Mouse (Mus musculus): ENCODE measurements around the gene Akr1a1.
A peak's percentile ranks its signal among the peaks of the same experiment; 100 is the strongest.
"Not testable (repeated sequence)": the region's sequence is repeated elsewhere in the genome, so short reads cannot be mapped to it uniquely, and the experiment has no call there.

The Akr1a1 gene

GRCm38 (mm10) chr4:116650924-116651796, at the start of gene Akr1a1:
Gene Akr1a1 (minus strand): TSS chr4:116651680.
- peak; percentile 88 for DNase-seq

- no peak for DNase-seq
Measured at GRCm38 (mm10) chr4:116700964-116701363, 49.5 kb upstream of the Akr1a1 start.

- DNase-seq, result no peak
Measured at GRCm38 (mm10) chr4:116698693-116699342, 47.3 kb upstream of the Akr1a1 start.

DNA sequence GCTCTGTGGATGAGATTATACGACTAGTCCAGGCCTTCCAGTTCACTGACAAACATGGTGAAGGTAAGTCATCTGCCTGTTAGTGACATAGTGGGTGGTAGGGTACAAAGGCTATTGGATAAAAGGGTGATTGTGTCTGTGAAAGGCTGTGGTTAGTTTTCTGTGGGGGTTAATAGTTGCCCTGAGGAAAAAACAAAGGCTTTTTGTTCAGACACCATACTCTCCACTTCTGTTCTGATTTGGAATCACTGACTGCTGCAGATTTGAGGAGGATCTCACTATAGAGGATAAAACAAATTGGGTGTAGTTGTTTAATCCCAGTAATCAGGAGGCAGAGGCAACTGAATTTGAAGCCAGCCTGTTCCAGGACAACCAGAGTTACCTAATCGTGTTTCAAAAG, 42.3 kb upstream of the Akr1a1 start:
- no peak for DNase-seq

- DNase-seq, result no peak
Measured at GRCm38 (mm10) chr4:116692146-116692545, 40.7 kb upstream of the Akr1a1 start.

GRCm38 (mm10) chr4:116689309-116689876, 37.9 kb upstream of the Akr1a1 start:
- no peak for DNase-seq

- DNase-seq, result no peak
Measured at GRCm38 (mm10) chr4:116687041-116687440, 35.6 kb upstream of the Akr1a1 start.

GRCm38 (mm10) chr4:116685402-116686061, 34.1 kb upstream of the Akr1a1 start, which contains the start of gene Prdx1:
Gene Prdx1 (plus strand): TSS chr4:116685544.
- DNase-seq, result peak; percentile 92

- DNase-seq, result no peak
Measured at GRCm38 (mm10) chr4:116684665-116685064, 33.2 kb upstream of the Akr1a1 start.

DNA sequence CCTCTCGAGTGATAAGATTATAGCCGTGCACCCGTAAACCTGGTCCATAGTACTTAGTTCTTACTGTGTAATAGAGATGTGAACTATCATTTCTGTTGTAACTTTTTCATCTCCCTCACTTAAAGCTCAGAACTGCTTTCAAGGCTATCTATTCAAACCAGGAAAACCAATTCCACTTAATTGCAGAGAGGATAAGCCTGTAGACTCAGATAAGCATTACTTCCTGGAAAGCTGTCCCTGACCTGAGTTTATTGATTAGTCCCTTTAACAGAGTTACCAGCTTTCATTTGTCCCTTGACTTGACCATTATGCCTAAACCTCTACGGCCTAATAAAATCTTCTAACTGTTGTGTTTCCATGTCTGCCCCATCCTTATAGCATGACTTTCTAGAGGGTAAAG, 32.5 kb upstream of the Akr1a1 start:
- DNase-seq, result no peak

GRCm38 (mm10) chr4:116680521-116680920, 29.0 kb upstream of the Akr1a1 start:
- DNase-seq, result not testable (repeated sequence)

- no peak for DNase-seq
Measured at GRCm38 (mm10) chr4:116679141-116679540, 27.7 kb upstream of the Akr1a1 start.

- no peak for DNase-seq
Measured at GRCm38 (mm10) chr4:116677808-116678207, 26.3 kb upstream of the Akr1a1 start.

- DNase-seq, result no peak
Measured at GRCm38 (mm10) chr4:116676027-116676426, 24.5 kb upstream of the Akr1a1 start.

DNA sequence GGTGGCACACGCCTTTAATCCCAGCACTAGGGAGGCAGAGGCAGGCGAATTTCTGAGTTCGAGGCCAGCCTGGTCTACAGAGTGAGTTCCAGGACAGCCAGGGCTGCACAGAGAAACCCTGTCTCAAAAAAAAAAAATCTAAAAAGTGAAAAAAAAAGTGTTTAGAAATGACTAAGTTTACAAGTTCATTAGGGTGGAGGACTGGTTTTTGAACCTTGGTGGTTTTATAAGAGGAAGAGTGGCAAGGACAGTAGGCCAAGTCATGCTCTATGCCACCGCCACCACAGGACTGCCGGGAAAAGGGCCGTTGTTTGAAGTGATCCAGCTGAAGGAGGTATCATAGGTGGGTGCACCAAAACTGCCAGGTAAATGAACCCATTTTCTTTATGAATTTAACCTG, 23.3 kb upstream of the Akr1a1 start:
- DNase-seq, result not testable (repeated sequence)

DNA sequence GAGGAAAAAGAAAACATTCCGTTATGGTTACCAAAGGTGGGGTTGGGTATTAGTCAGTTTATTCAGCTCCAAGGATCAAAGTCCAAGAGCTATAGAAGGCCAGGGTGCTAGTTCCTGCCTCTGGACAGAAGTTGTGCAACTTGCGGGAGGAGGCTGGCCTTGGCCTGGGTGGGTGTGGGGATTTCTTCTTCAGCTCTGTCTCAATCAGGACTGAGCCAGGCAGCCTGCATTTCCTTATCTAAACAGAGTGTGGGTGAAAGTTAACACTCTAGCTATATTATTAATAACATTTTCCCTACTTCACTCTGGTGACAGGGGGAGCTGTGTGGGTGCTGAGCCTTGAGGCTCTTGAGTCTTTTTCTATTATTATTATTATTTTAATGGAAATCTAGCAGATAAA, 21.3 kb upstream of the Akr1a1 start:
- peak; percentile 74 for DNase-seq

- no peak for DNase-seq
Measured at GRCm38 (mm10) chr4:116669291-116669690, 17.8 kb upstream of the Akr1a1 start.

- DNase-seq, result no peak
Measured at GRCm38 (mm10) chr4:116668145-116668544, 16.7 kb upstream of the Akr1a1 start.

- no peak for DNase-seq
Measured at GRCm38 (mm10) chr4:116666625-116667024, 15.1 kb upstream of the Akr1a1 start.

- no peak for DNase-seq
Measured at GRCm38 (mm10) chr4:116661998-116662397, 10.5 kb upstream of the Akr1a1 start.

GRCm38 (mm10) chr4:116660829-116661228, 9.3 kb upstream of the Akr1a1 start:
- DNase-seq, result no peak

DNA sequence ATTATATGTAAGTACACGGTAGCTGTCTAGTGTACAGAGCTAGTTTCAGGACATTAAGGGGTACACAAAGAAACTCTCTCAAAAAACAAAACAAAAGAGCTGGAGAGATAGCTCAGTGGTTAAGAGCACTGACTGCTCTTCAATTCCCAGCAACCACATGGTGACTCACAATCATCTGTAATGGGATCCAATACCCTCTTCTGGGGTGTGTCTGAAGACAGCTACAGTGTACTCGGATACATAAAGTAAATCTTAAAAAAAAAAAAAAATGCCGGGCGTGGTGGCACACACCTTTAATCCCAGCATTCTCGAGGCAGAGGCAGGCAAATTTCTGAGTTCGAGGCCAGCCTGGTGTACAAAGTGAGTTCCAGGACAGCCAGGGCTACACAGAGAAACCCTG, 8.4 kb upstream of the Akr1a1 start:
- not testable (repeated sequence) for DNase-seq

- no peak for DNase-seq
Measured at GRCm38 (mm10) chr4:116659474-116659873, 8.0 kb upstream of the Akr1a1 start.
